Mouse (Mus musculus): ENCODE measurements around the gene Defb41. TPM values are rescaled to one million over a fixed set of nuclear protein-coding genes. Genes with fewer than 3 reads are reported as not detected.

Defb41 gene
- polyA plus RNA-seq, 1 experiment = not detected

DNA sequence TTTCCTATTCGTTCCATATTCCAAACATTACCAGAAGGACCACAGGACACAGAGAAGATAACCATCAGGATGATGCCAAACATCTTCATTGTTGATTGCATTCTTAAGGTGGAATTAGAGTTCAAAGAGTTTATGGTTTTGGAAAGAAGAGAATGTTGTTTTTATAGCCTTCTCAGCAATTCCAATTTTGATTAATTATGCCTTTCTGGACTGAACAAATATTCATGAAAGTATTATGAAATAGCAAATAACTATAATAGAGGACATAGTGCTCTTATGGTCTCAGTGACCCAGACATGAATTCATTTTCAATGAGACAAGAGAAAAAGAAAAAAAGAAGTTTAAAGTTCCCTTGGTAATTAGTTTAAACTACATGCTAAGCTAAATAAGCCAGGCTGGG is 27.6 kb downstream of the Defb41 start, which contains the start of gene Defb18:
Gene Defb18 (minus strand): TSS at position 101 of the 400 bp plus-strand sequence.
- no peak for TF ChIP-seq CTCF (IDR thresholded peaks at IDR 0.05; ENCODE audit: insufficient read depth, low read depth, low read length)
- no peak for TF ChIP-seq POLR2A (IDR thresholded peaks at IDR 0.05; ENCODE audit: insufficient read depth, low read depth, low read length)
- H3K27ac ChIP-seq (ENCODE audit: insufficient read depth, low read depth, low read length) = no peak within 1 kb of the TSS
- H3K4me3 ChIP-seq (ENCODE audit: insufficient read depth, low read depth, low read length) = no peak within 1 kb of the TSS
- no peaks in the 10 kb centered on the region for H3K4me1 ChIP-seq (ENCODE audit: control insufficient read depth, insufficient read depth, low read length)
- 77% methylated on average over 1 of the region's 1 CpGs for WGBS

GRCm38 (mm10) chr1:18223385-18223945 is 41.5 kb downstream of the Defb41 start:
- H3K4me3 ChIP-seq (ENCODE audit: insufficient read depth, low read depth, low read length) = no peak overlapping the region
- no peaks in the 10 kb centered on the region for H3K4me1 ChIP-seq (ENCODE audit: control insufficient read depth, insufficient read depth, low read length)
- WGBS = 72% methylated on average over 3 of the region's 3 CpGs
- no peak overlapping the region for H3K27ac ChIP-seq (ENCODE audit: insufficient read depth, low read depth, low read length)
- no peak for TF ChIP-seq POLR2A (IDR thresholded peaks at IDR 0.05; ENCODE audit: insufficient read depth, low read depth, low read length)

Other genes with a start within 250 kb of the Defb41 start
- not detected in 2 replicates for gene Crisp4, start 119.2 kb downstream of the Defb41 start, polyA plus RNA-seq (2012; ENCODE audit: insufficient read depth, insufficient read length, low replicate concordance, missing spikeins)
- not detected in 2 replicates for gene Defb18, start 27.7 kb downstream of the Defb41 start, polyA plus RNA-seq (2012; ENCODE audit: insufficient read depth, insufficient read length, low replicate concordance, missing spikeins)

All from olfactory bulb, adult 2 months (tissue).